Mouse (Mus musculus): ENCODE measurements at regions not wholly inside any gene's neighbourhood (a gene's known extent, or its start where the extent isn't known, plus 50 kb on each side); places are given as distances from the start of the nearest gene placed in this dataset.
"Not testable (repeated sequence)": the region's sequence is repeated elsewhere in the genome, so short reads cannot be mapped to it uniquely, and the experiment has no call there.

- DNase-seq (ENCODE audit: low spot score), result not testable (repeated sequence)
Observed at GRCm38 (mm10) chr2:16811401-16812281, 455.5 kb downstream of the Plxdc2 start.

GRCm38 (mm10) chr2:16820442-16820841 lies 464.3 kb downstream of the Plxdc2 start:
- DNase-seq (ENCODE audit: low spot score), result no peak

- no peak for DNase-seq (ENCODE audit: low spot score)
Observed at GRCm38 (mm10) chr2:16824681-16825230, 468.7 kb downstream of the Plxdc2 start.

- DNase-seq (ENCODE audit: low spot score), result no peak
Observed at GRCm38 (mm10) chr2:16827266-16827665, 471.2 kb downstream of the Plxdc2 start.

GRCm38 (mm10) chr2:16835960-16836359 lies 479.9 kb downstream of the Plxdc2 start:
- peak; percentile 6 for DNase-seq (ENCODE audit: low spot score)

- no peak for DNase-seq (ENCODE audit: low spot score)
Observed at GRCm38 (mm10) chr2:16838718-16839117, 482.6 kb downstream of the Plxdc2 start.

- DNase-seq (ENCODE audit: low spot score), result peak; percentile 4
Observed at GRCm38 (mm10) chr2:16849916-16850315, 493.8 kb downstream of the Plxdc2 start.

GRCm38 (mm10) chr2:16860056-16860455 lies 504.0 kb downstream of the Plxdc2 start:
- DNase-seq (ENCODE audit: low spot score), result no peak

GRCm38 (mm10) chr2:16866163-16866852 lies 510.2 kb downstream of the Plxdc2 start:
- no peak for DNase-seq (ENCODE audit: low spot score)

- DNase-seq (ENCODE audit: low spot score), result not testable (repeated sequence)
Observed at GRCm38 (mm10) chr2:16892381-16892780, 536.3 kb downstream of the Plxdc2 start.

GRCm38 (mm10) chr2:16909246-16910038 lies 553.3 kb downstream of the Plxdc2 start:
- DNase-seq (ENCODE audit: low spot score), result no peak

GRCm38 (mm10) chr2:16914633-16915032 lies 558.5 kb downstream of the Plxdc2 start:
- DNase-seq (ENCODE audit: low spot score), result no peak

- no peak for DNase-seq (ENCODE audit: low spot score)
Observed at GRCm38 (mm10) chr2:16929974-16930373, 573.9 kb downstream of the Plxdc2 start.

- no peak for DNase-seq (ENCODE audit: low spot score)
Observed at GRCm38 (mm10) chr2:16959432-16959831, 603.3 kb downstream of the Plxdc2 start.

- DNase-seq (ENCODE audit: low spot score), result no peak
Observed at GRCm38 (mm10) chr2:16977380-16977779, 621.3 kb downstream of the Plxdc2 start.

GRCm38 (mm10) chr2:16982823-16983222 lies 626.7 kb downstream of the Plxdc2 start:
- DNase-seq (ENCODE audit: low spot score), result no peak

- DNase-seq (ENCODE audit: low spot score), result no peak
Observed at GRCm38 (mm10) chr2:16983583-16984221, 627.6 kb downstream of the Plxdc2 start.

Measured in urinary bladder, postnatal 14 days (tissue).